Mouse (Mus musculus) thymus, adult 2 months (tissue): ENCODE results near the gene Ssh2.

Experiments used
- CTCF ChIP-seq: fragments of 200-500 bp; IDR thresholded peaks from 2 replicates; pipeline ENCODE4 v1.5.1; 2012; ENCODE audit warnings: mild to moderate bottlenecking, control low read depth, low read length, moderate library complexity, borderline replicate concordance; ENCODE audit not compliant: control insufficient read depth, poor library complexity, insufficient read depth; ENCODE audit errors: extremely low read depth
- POLR2A ChIP-seq: fragments of 200-500 bp; IDR thresholded peaks from 2 replicates; pipeline ENCODE4 v1.6.1; 2012; ENCODE audit warnings: mild to moderate bottlenecking, low read length, control low read depth, moderate library complexity; ENCODE audit not compliant: control insufficient read depth, poor library complexity, insufficient read depth; ENCODE audit errors: extremely low read depth

DNA sequence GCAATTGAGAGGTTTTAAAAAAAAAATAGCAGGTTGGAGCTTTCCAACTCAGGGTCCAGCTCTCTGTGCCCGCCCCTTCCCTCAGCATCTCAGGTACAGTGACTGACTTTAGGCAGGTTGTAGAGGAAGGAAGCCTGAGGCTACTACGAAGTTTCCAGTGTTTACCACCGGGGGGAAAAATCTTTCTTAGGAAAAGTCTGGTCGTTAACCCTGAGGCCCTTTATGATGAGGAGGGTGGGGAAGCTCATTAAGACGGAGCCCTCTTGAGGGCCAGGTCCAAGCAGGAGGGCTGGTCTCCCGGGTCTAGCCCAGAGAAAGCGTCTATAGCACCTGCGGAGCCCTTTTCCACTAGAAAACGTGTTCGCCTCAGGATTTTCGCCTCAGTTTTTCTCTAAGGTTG, 604 bp upstream of the Ssh2 start:
- TF ChIP-seq CTCF (no peak), POLR2A (no peak)
